35 mouse cellular contexts compared by ENCODE assay signal in the genomic region with DNA sequence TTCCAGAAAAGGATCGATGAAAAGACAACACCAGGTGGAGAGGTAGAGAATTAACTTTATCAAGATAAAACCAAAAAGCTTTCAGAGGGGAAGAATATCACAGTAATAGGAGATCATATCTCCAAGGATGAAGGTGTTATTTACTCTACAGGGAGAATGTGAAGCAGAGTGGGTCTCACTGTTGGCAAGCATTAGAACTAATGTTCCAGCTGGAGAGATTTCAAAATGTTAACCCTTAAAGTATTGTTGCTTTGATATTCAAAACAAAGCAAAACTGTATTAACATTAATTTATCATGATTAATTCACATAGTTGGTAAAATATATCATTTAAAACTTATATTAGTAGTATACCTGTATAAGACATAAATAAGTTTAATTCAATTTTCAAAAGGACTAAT.
"Had no signal": no experiment of that assay in that cellular context is flagged by ENCODE, and none has a peak within 500 bp of the region (broad histone marks: within the 10 kb centered on the region; RNA-seq: fewer than 3 reads in every experiment).

No protein-coding gene starts in this region.

- H3K4me2 ChIP-seq: heart, embryonic 11.5 days; heart, embryonic 12.5 days; heart, embryonic 13.5 days; heart, embryonic 15.5 days; hindbrain, embryonic 12.5 days; hindbrain, embryonic 13.5 days; hindbrain, embryonic 14.5 days; hindbrain, embryonic 15.5 days; intestine, embryonic 15.5 days; kidney, embryonic 15.5 days had no signal

- H3K4me3 ChIP-seq: heart, embryonic 10.5 days; heart, embryonic 12.5 days; heart, embryonic 13.5 days; heart, embryonic 15.5 days; hindbrain, embryonic 10.5 days; hindbrain, embryonic 12.5 days; hindbrain, embryonic 13.5 days; hindbrain, embryonic 15.5 days; intestine, embryonic 15.5 days; kidney, embryonic 15.5 days; layer of hippocampus, adult 2 months had no signal

- H3K27me3 ChIP-seq: heart, embryonic 12.5 days; heart, embryonic 13.5 days; heart, embryonic 15.5 days; hindbrain, embryonic 12.5 days; hindbrain, embryonic 13.5 days; hindbrain, embryonic 15.5 days; intestine, embryonic 15.5 days; kidney, embryonic 15.5 days had no signal

- H3K9me3 ChIP-seq: heart, embryonic 10.5 days; heart, embryonic 12.5 days; heart, embryonic 15.5 days; hindbrain, embryonic 12.5 days; hindbrain, embryonic 13.5 days; hindbrain, embryonic 15.5 days; intestine, embryonic 15.5 days; kidney, embryonic 15.5 days had no signal

- H3K4me1 ChIP-seq: heart, embryonic 10.5 days; heart, embryonic 12.5 days; heart, embryonic 15.5 days; hindbrain, embryonic 10.5 days; hindbrain, embryonic 12.5 days; hindbrain, embryonic 13.5 days; hindbrain, embryonic 15.5 days; intestine, embryonic 15.5 days; kidney, embryonic 15.5 days had no signal

- H3K27ac ChIP-seq: heart, embryonic 10.5 days; heart, embryonic 13.5 days; heart, embryonic 15.5 days; hindbrain, embryonic 10.5 days; hindbrain, embryonic 12.5 days; hindbrain, embryonic 13.5 days; hindbrain, embryonic 14.5 days; hindbrain, embryonic 15.5 days; hindbrain, postnatal 0 days; intestine, embryonic 15.5 days; kidney, embryonic 15.5 days; kidney, postnatal 0 days; layer of hippocampus, adult 2 months had no signal

- H3K36me3 ChIP-seq: heart, embryonic 10.5 days; heart, embryonic 12.5 days; heart, embryonic 13.5 days; hindbrain, embryonic 10.5 days; hindbrain, embryonic 12.5 days; hindbrain, embryonic 13.5 days; hindbrain, embryonic 15.5 days; intestine, embryonic 15.5 days; kidney, embryonic 15.5 days had no signal

- H3K9ac ChIP-seq: heart, embryonic 12.5 days; heart, embryonic 13.5 days; heart, embryonic 15.5 days; hindbrain, embryonic 12.5 days; hindbrain, embryonic 13.5 days; hindbrain, embryonic 14.5 days; hindbrain, embryonic 15.5 days; intestine, embryonic 15.5 days; kidney, embryonic 15.5 days had no signal

- ATAC-seq: hindbrain, embryonic 16.5 days; hindbrain, postnatal 0 days; inflammation-experienced regulatory T-cells, adult 6 months; intestine, embryonic 15.5 days; intestine, embryonic 16.5 days; intestine, postnatal 0 days had no signal

- DNase-seq: heart, postnatal 10 days; heart, postnatal 14 days; heart, postnatal 36 days; heart, postnatal 4 days; kidney, adult 11 months; kidney, adult 18-20 months; kidney, adult 2 months; kidney, adult 8-10 months; kidney, adult 9 months; kidney, postnatal 10 days; kidney, postnatal 14 days; kidney, postnatal 25 days; kidney, postnatal 36 days; kidney, postnatal 4 days; layer of hippocampus, adult 9-11 months; layer of hippocampus, postnatal 36 days had no signal
